Mouse (Mus musculus): ENCODE measurements at regions not wholly inside any gene's neighbourhood (a gene's known extent, or its start where the extent isn't known, plus 50 kb on each side); places are given as distances from the start of the nearest gene placed in this dataset.

- no peak for DNase-seq (ENCODE audit: low spot score)
Observed at GRCm38 (mm10) chr7:130082662-130083061, 437.5 kb downstream of the Ate1 start.

- no peak for DNase-seq (ENCODE audit: low spot score)
Observed at GRCm38 (mm10) chr7:130085706-130086105, 434.5 kb downstream of the Ate1 start.

- DNase-seq (ENCODE audit: low spot score): no peak
Observed at GRCm38 (mm10) chr7:130089896-130090610, 430.1 kb downstream of the Ate1 start.

- DNase-seq (ENCODE audit: low spot score): no peak
Observed at GRCm38 (mm10) chr7:130091942-130092341, 428.2 kb downstream of the Ate1 start.

GRCm38 (mm10) chr7:130095141-130095540, 425.0 kb downstream of the Ate1 start:
- DNase-seq (ENCODE audit: low spot score): no peak

GRCm38 (mm10) chr7:130098606-130099005, 421.6 kb downstream of the Ate1 start:
- DNase-seq (ENCODE audit: low spot score): peak; percentile 64

- DNase-seq (ENCODE audit: low spot score): no peak
Observed at GRCm38 (mm10) chr7:130102671-130103070, 417.5 kb downstream of the Ate1 start.

- DNase-seq (ENCODE audit: low spot score): peak; percentile 66
Observed at GRCm38 (mm10) chr7:130106961-130107360, 413.2 kb downstream of the Ate1 start.

- DNase-seq (ENCODE audit: low spot score): no peak
Observed at GRCm38 (mm10) chr7:130108362-130108761, 411.8 kb downstream of the Ate1 start.
